ENCODE assay signal across 18 mouse cellular contexts in the genomic region with DNA sequence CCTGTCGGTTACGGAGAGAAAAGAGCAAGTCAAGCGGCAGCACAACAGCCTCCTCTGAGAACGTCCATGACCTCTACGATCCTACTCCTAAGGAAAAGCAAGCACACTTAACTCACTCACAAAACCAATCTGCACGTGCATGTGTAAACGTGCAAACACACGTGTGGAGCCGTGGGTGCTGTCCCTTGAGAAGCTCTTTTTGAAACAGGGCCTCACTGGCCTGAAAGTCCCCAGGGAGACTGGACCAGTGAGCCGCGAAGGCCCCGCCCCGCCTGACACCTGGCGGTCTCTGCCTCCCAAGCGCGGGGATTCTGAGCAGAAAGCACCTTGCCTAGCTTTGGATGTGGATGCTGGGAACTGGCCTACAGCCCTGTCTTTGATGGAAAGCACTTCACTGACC. TPM values are rescaled to one million over a fixed set of nuclear protein-coding genes. Genes with fewer than 3 reads are reported as not detected.
DNase-seq lines count a peak whose midpoint lies in the region; ATAC-seq and TF ChIP-seq lines count a peak whose summit lies in the region.
"Had no signal": no experiment of that assay in that cellular context is flagged by ENCODE, and none has a peak within 500 bp of the region (broad histone marks: within the 10 kb centered on the region; RNA-seq: fewer than 3 reads in every experiment).

No protein-coding gene starts in this region.

- peak in 1 of 2 experiments; percentile 42 for DNase-seq in heart, adult 2 months
- DNase-seq in lung, postnatal 25 days (ENCODE audit: low spot score), result peak; percentile 14
- no peak for DNase-seq in lung, postnatal 10 days
- peak; percentile 27 for DNase-seq in spleen, adult 12 weeks (ENCODE audit: low spot score)
- DNase-seq in midbrain, embryonic 14.5 days, result no peak
- DNase-seq in thymus, adult 2 months, result no peak
- DNase-seq: cerebellum, adult 9-11 months; gastrocnemius, postnatal 25 days; kidney, adult 2 months; kidney, postnatal 10 days; layer of hippocampus, postnatal 36 days; right cerebral cortex, postnatal 4 days had no signal

- H3K4me2 ChIP-seq in heart, embryonic 12.5 days, result no peak overlapping the region
- no peak overlapping the region for H3K4me2 ChIP-seq in midbrain, embryonic 14.5 days (ENCODE audit: low read length)
- H3K4me2 ChIP-seq: embryonic facial prominence, embryonic 13.5 days; hindbrain, embryonic 12.5 days; limb, embryonic 15.5 days had no signal

- H3K9ac ChIP-seq in heart, adult 2 months (ENCODE audit: low read depth, low read length), result no peak overlapping the region
- no peak overlapping the region for H3K9ac ChIP-seq in heart, embryonic 12.5 days
- no peak overlapping the region for H3K9ac ChIP-seq in midbrain, embryonic 14.5 days (replicated peaks; ENCODE audit: low read length)
- H3K9ac ChIP-seq: embryonic facial prominence, embryonic 13.5 days; hindbrain, embryonic 12.5 days; limb, embryonic 15.5 days had no signal

- H3K4me1 ChIP-seq in heart, adult 2 months (ENCODE audit: control insufficient read depth, insufficient read depth, low read length), result no peaks in the 10 kb centered on the region
- H3K4me1 ChIP-seq in heart, embryonic 12.5 days (replicated peaks), result no peaks in the 10 kb centered on the region
- H3K4me1 ChIP-seq in midbrain, embryonic 14.5 days (ENCODE audit: control insufficient read depth, insufficient read depth, low read length), result no peaks in the 10 kb centered on the region
- H3K4me1 ChIP-seq in thymus, adult 2 months (replicated peaks; ENCODE audit: control insufficient read depth, insufficient read depth, low read length), result peaks cover under 1% of the 10 kb centered on the region; the same call in 1 of the 2 replicates
- H3K4me1 ChIP-seq: embryonic facial prominence, embryonic 13.5 days; hindbrain, embryonic 12.5 days; limb, embryonic 15.5 days had no signal

- TF ChIP-seq POLR2A in heart, adult 2 months (IDR thresholded peaks at IDR 0.05; ENCODE audit: insufficient read depth, low read depth, low read length), result no peak
- no peak for TF ChIP-seq POLR2A in thymus, adult 2 months (IDR thresholded peaks at IDR 0.05; ENCODE audit: control insufficient read depth, extremely low read depth, insufficient read depth, low read length, poor library complexity)

- no peak for TF ChIP-seq EP300 in heart, adult 2 months (IDR thresholded peaks at IDR 0.05; ENCODE audit: insufficient read depth, low read depth, low read length)

- TF ChIP-seq CTCF in heart, adult 2 months (IDR thresholded peaks at IDR 0.05), result no peak
- no peak for TF ChIP-seq CTCF in thymus, adult 2 months (IDR thresholded peaks at IDR 0.05; ENCODE audit: borderline replicate concordance, control insufficient read depth, extremely low read depth, insufficient read depth, low read length, poor library complexity)

- H3K27me3 ChIP-seq in heart, adult 2 months (ENCODE audit: control insufficient read depth, insufficient read depth, low read length), result no peaks in the 10 kb centered on the region
- no peaks in the 10 kb centered on the region for H3K27me3 ChIP-seq in heart, embryonic 12.5 days (replicated peaks)
- no peaks in the 10 kb centered on the region for H3K27me3 ChIP-seq in midbrain, embryonic 14.5 days (ENCODE audit: control insufficient read depth, insufficient read depth, low read length)
- H3K27me3 ChIP-seq in thymus, adult 2 months (ENCODE audit: control insufficient read depth, insufficient read depth, low read length), result no peaks in the 10 kb centered on the region
- H3K27me3 ChIP-seq: embryonic facial prominence, embryonic 13.5 days; hindbrain, embryonic 12.5 days; limb, embryonic 15.5 days had no signal

- 84% methylated on average over 16 of the region's 16 CpGs for WGBS in heart, adult 2 months
- 87% methylated on average over 16 of the region's 16 CpGs for WGBS in heart, embryonic 12.5 days
- WGBS in midbrain, embryonic 14.5 days, result 83% methylated on average over 16 of the region's 16 CpGs
- WGBS in thymus, adult 2 months, result 93% methylated on average over 16 of the region's 16 CpGs

- no peak for ATAC-seq in heart, embryonic 12.5 days (ENCODE audit: insufficient number of reproducible peaks, low FRiP score)
- no peak for ATAC-seq in midbrain, embryonic 14.5 days (ENCODE audit: low FRiP score, low TSS enrichment)
- ATAC-seq: forebrain, embryonic 14.5 days had no signal

- H3K36me3 ChIP-seq in heart, adult 2 months (ENCODE audit: control insufficient read depth, insufficient read depth, low read length), result peaks cover 6% of the 10 kb centered on the region
- H3K36me3 ChIP-seq in heart, embryonic 12.5 days, result peaks cover 68% of the 10 kb centered on the region
- peaks cover 60% of the 10 kb centered on the region for H3K36me3 ChIP-seq in midbrain, embryonic 14.5 days (ENCODE audit: control insufficient read depth, insufficient read depth, low read length)
- peaks cover 69% of the 10 kb centered on the region for H3K36me3 ChIP-seq in thymus, adult 2 months (ENCODE audit: control insufficient read depth, insufficient read depth, low read length)

- intact Hi-C loops in heart, adult 2 months (cut with DNase I), result no loop called here

- no peak overlapping the region for H3K4me3 ChIP-seq in heart, adult 2 months
- no peak overlapping the region for H3K4me3 ChIP-seq in heart, embryonic 12.5 days
- no peak overlapping the region for H3K4me3 ChIP-seq in midbrain, embryonic 14.5 days (replicated peaks; ENCODE audit: low read depth, low read length)
- H3K4me3 ChIP-seq in thymus, adult 2 months (ENCODE audit: control insufficient read depth, insufficient read depth, low read length), result no peak overlapping the region
- H3K4me3 ChIP-seq: embryonic facial prominence, embryonic 13.5 days; hindbrain, embryonic 12.5 days; layer of hippocampus, adult 2 months; limb, embryonic 15.5 days had no signal

- H3K27ac ChIP-seq in heart, adult 2 months, result peak overlapping the region; percentile 75
- H3K27ac ChIP-seq in heart, embryonic 12.5 days (ENCODE audit: poor library complexity, severe bottlenecking), result no peak overlapping the region
- H3K27ac ChIP-seq in midbrain, embryonic 14.5 days (replicated peaks; ENCODE audit: low read depth, low read length), result no peak overlapping the region
- no peak overlapping the region for H3K27ac ChIP-seq in thymus, adult 2 months (ENCODE audit: control insufficient read depth, insufficient read depth, low read length)
- H3K27ac ChIP-seq: embryonic facial prominence, embryonic 13.5 days; hindbrain, embryonic 12.5 days; layer of hippocampus, adult 2 months; limb, embryonic 15.5 days had no signal

- no peaks in the 10 kb centered on the region for H3K79me2 ChIP-seq in heart, adult 2 months (replicated peaks; ENCODE audit: control insufficient read depth, insufficient read depth, low read length)

- no peaks in the 10 kb centered on the region for H3K9me3 ChIP-seq in heart, embryonic 12.5 days (replicated peaks)
- no peaks in the 10 kb centered on the region for H3K9me3 ChIP-seq in midbrain, embryonic 14.5 days (ENCODE audit: control insufficient read depth, low read length)
- H3K9me3 ChIP-seq: embryonic facial prominence, embryonic 13.5 days; hindbrain, embryonic 12.5 days; limb, embryonic 15.5 days had no signal

RNA-seq across cellular contexts. Expression of a gene that starts 17.4 kb away (rescaled TPM):
- total RNA-seq in heart, adult 2 months (2021), result 100 to 1,000 TPM; 800 to 921 TPM
- 521 and 828 TPM in 2 replicates for polyA plus RNA-seq in heart, adult 2 months (2012; rRNA removed)
- 80.3 and 82.2 TPM in 2 replicates for polyA plus RNA-seq in heart, embryonic 12.5 days (2016; fragmentation: Nextera tagmentation; extraction: Ambion mirVana)
- polyA plus RNA-seq in midbrain, embryonic 14.5 days (2014; fragmentation: Nextera tagmentation; extraction: Ambion mirVana), result 72.4 and 80.5 TPM in 2 replicates
- polyA plus RNA-seq in thymus, adult 2 months (2012; rRNA removed), result 24.3 and 44.9 TPM in 2 replicates

RNA-seq across cellular contexts. Expression of a gene that starts 18.5 kb away (rescaled TPM):
- total RNA-seq in heart, adult 2 months (2021), result 1 to 10 TPM; 9.8 to 10.0 TPM
- polyA plus RNA-seq in heart, adult 2 months (2012; rRNA removed), result 5.3 and 10.1 TPM in 2 replicates
- polyA plus RNA-seq in heart, embryonic 12.5 days (2016; fragmentation: Nextera tagmentation; extraction: Ambion mirVana), result 26.9 and 30.1 TPM in 2 replicates
- polyA plus RNA-seq in midbrain, embryonic 14.5 days (2014; fragmentation: Nextera tagmentation; extraction: Ambion mirVana), result 26.1 and 27.2 TPM in 2 replicates
- 42.5 and 43.6 TPM in 2 replicates for polyA plus RNA-seq in thymus, adult 2 months (2012; rRNA removed)

Comparison
In these comparisons a context has a peak if more than half of its experiments do, and no peak if none do; other contexts are left out.
1. DNase-seq: peak in lung, postnatal 25 days (single experiment) and spleen, adult 12 weeks (single experiment); none in lung, postnatal 10 days (single experiment), midbrain, embryonic 14.5 days (single experiment) and thymus, adult 2 months (single experiment).